Mouse (Mus musculus) embryonic facial prominence, embryonic 12.5 days (tissue): ENCODE measurements at regions not wholly inside any gene's neighbourhood (a gene's known extent, or its start where the extent isn't known, plus 50 kb on each side); places are given as distances from the start of the nearest gene placed in this dataset.

Experiments used
- ATAC-seq: fragments of 200-750 bp; cut with Nextera tagmentation; 2 replicates; pipeline ENCODE4 v1.8.0; 2017; ENCODE audit not compliant: insufficient number of reproducible peaks, insufficient read depth, low FRiP score, low TSS enrichment
- H3K27ac ChIP-seq: fragments of 300-500 bp; sonication (generic); 2 replicates; pipeline ENCODE4 v1.5.1; 2016; ENCODE audit warnings: mild to moderate bottlenecking
- H3K27me3 ChIP-seq: fragments of 300-500 bp; sonication (generic); 2 replicates; pipeline ENCODE4 v1.6.1; 2016; ENCODE audit warnings: mild to moderate bottlenecking, moderate library complexity
- H3K36me3 ChIP-seq: fragments of 300-500 bp; sonication (generic); 2 replicates; pipeline ENCODE4 v1.6.1; 2016; ENCODE audit warnings: mild to moderate bottlenecking
- H3K4me1 ChIP-seq: fragments of 300-500 bp; sonication (generic); 2 replicates; pipeline ENCODE4 v1.6.1; 2016
- H3K4me2 ChIP-seq: fragments of 300-500 bp; sonication (generic); replicated peaks from 2 replicates; pipeline ENCODE4 v1.6.1; 2016; ENCODE audit warnings: mild to moderate bottlenecking, moderate library complexity
- H3K4me3 ChIP-seq: fragments of 300-500 bp; sonication (generic); 2 replicates; pipeline ENCODE4 v1.5.1; 2016; ENCODE audit warnings: mild to moderate bottlenecking
- H3K9ac ChIP-seq: fragments of 300-500 bp; sonication (generic); 2 replicates; pipeline ENCODE4 v1.6.1; 2016; ENCODE audit warnings: mild to moderate bottlenecking, moderate library complexity
- H3K9me3 ChIP-seq: fragments of 300-500 bp; sonication (generic); 2 replicates; pipeline ENCODE4 v1.6.1; 2016; ENCODE audit warnings: mild to moderate bottlenecking, moderate library complexity
- WGBS: fragments of 180-500 bp; shearing (Covaris S2); methylation state at CpG from one replicate; pipeline ENCODE4 v1.1.7; 2016; 5-methylcytosine and 5-hydroxymethylcytosine counted together

- H3K27me3 ChIP-seq: no peaks in the 10 kb centered on the region
- no peak for ATAC-seq
- no peak overlapping the region for H3K27ac ChIP-seq
- H3K36me3 ChIP-seq: no peaks in the 10 kb centered on the region
- no peak overlapping the region for H3K4me2 ChIP-seq
- no peak overlapping the region for H3K4me3 ChIP-seq
- H3K4me1 ChIP-seq: no peaks in the 10 kb centered on the region
- H3K9me3 ChIP-seq: no peaks in the 10 kb centered on the region
- 2% methylated on average over 7 of the region's 7 CpGs for WGBS
- no peak overlapping the region for H3K9ac ChIP-seq
Observed at GRCm38 (mm10) chr2:106081951-106082350, 78.6 kb upstream of the Dnajc24 start.

- Histone ChIP-seq H3K9ac (no peak overlapping the region), H3K27ac (no peak overlapping the region), H3K4me3 (no peak overlapping the region), H3K9me3 (no peaks in the 10 kb centered on the region), H3K27me3 (no peaks in the 10 kb centered on the region), H3K4me1 (no peaks in the 10 kb centered on the region), H3K4me2 (no peak overlapping the region), H3K36me3 (no peaks in the 10 kb centered on the region)
- 67% methylated on average over 9 of the region's 9 CpGs for WGBS
- no peak for ATAC-seq
Observed at GRCm38 (mm10) chr2:106080626-106081025, 77.3 kb upstream of the Dnajc24 start.

- Histone ChIP-seq H3K27ac (no peak overlapping the region), H3K4me1 (no peaks in the 10 kb centered on the region), H3K36me3 (no peaks in the 10 kb centered on the region), H3K4me2 (no peak overlapping the region), H3K9me3 (no peaks in the 10 kb centered on the region), H3K27me3 (no peaks in the 10 kb centered on the region), H3K9ac (no peak overlapping the region), H3K4me3 (no peak overlapping the region)
- WGBS: 54% methylated on average over 3 of the region's 3 CpGs
- ATAC-seq: no peak
Observed at GRCm38 (mm10) chr2:106078591-106078990, 75.2 kb upstream of the Dnajc24 start.

GRCm38 (mm10) chr2:106074441-106074840 is 71.1 kb upstream of the Dnajc24 start:
- no peak for ATAC-seq
- no peaks in the 10 kb centered on the region for H3K27me3 ChIP-seq
- no peak overlapping the region for H3K9ac ChIP-seq
- no peaks in the 10 kb centered on the region for H3K9me3 ChIP-seq
- no peaks in the 10 kb centered on the region for H3K4me1 ChIP-seq
- H3K4me3 ChIP-seq: no peak overlapping the region
- 86% methylated on average over 6 of the region's 6 CpGs for WGBS
- H3K36me3 ChIP-seq: no peaks in the 10 kb centered on the region
- no peak overlapping the region for H3K27ac ChIP-seq
- no peak overlapping the region for H3K4me2 ChIP-seq

GRCm38 (mm10) chr2:106064316-106064715 is 61.0 kb upstream of the Dnajc24 start:
- H3K4me1 ChIP-seq: no peaks in the 10 kb centered on the region
- H3K27ac ChIP-seq: no peak overlapping the region
- H3K4me3 ChIP-seq: no peak overlapping the region
- no peak overlapping the region for H3K4me2 ChIP-seq
- ATAC-seq: no peak
- no peaks in the 10 kb centered on the region for H3K9me3 ChIP-seq
- WGBS: 87% methylated on average over 2 of the region's 2 CpGs
- H3K9ac ChIP-seq: no peak overlapping the region
- no peaks in the 10 kb centered on the region for H3K27me3 ChIP-seq
- no peaks in the 10 kb centered on the region for H3K36me3 ChIP-seq
